Mouse (Mus musculus) CH12.LX (cell line): Measurements from ENCODE around the gene Tspear. TPM values are rescaled to one million over a fixed set of nuclear protein-coding genes. Genes with fewer than 3 reads are reported as not detected.
A peak's percentile ranks its signal among the peaks of the same experiment; 100 is the strongest.

Experiments used
- DNase-seq: peaks from one replicate; pipeline ENCODE4 v3.0.0-alpha.2; 2013; ENCODE audit errors: extremely low read depth
- H3K27ac ChIP-seq: 2 replicates; pipeline ENCODE4 v1.5.1; 2012; ENCODE audit warnings: low read depth, mild to moderate bottlenecking, control low read depth, moderate library complexity; ENCODE audit not compliant: insufficient read depth
- H3K27me3 ChIP-seq: replicated peaks from 2 replicates; pipeline ENCODE3; 2012; ENCODE audit warnings: inconsistent platforms
- H3K36me3 ChIP-seq, 2 experiments: replicated peaks in 1 of 2; 2 replicates each; pipeline versions ENCODE3 to v1.6.1; 2012; ENCODE audit warnings: inconsistent platforms in 1 of 2, low read length in 1 of 2, mild to moderate bottlenecking in 1 of 2, mixed read lengths in 1 of 2, moderate library complexity in 1 of 2; ENCODE audit not compliant: control insufficient read depth in 1 of 2, insufficient read depth in 1 of 2
- H3K4me1 ChIP-seq, 2 experiments: 2 replicates each; pipeline ENCODE4 v1.6.1; 2012; ENCODE audit warnings: inconsistent platforms in 1 of 2, moderate library complexity in 1 of 2; ENCODE audit not compliant: insufficient read depth in 2 of 2, control insufficient read depth in 1 of 2
- H3K4me2 ChIP-seq: 2 replicates; pipeline ENCODE4 v1.6.1; 2012; ENCODE audit warnings: low read depth, mild to moderate bottlenecking, control low read depth; ENCODE audit not compliant: poor library complexity, insufficient read depth, severe bottlenecking
- H3K4me3 ChIP-seq, 3 experiments: fragments of 150-350 bp in 1 of 3; sonication (generic) in 1 of 3; replicated peaks in 1 of 3; 2 replicates each; pipeline versions ENCODE3 to v1.5.1; 2011 to 2012; ENCODE audit warnings: low read depth in 2 of 3, low read length in 2 of 3, mild to moderate bottlenecking in 2 of 3, moderate library complexity in 2 of 3, control low read depth in 1 of 3, improper control_type of control experiment in 1 of 3, inconsistent platforms in 1 of 3, mixed read lengths in 1 of 3; ENCODE audit not compliant: poor library complexity in 1 of 3
- H3K79me2 ChIP-seq: replicated peaks from 2 replicates; pipeline ENCODE4 v1.6.1; 2012; ENCODE audit warnings: mild to moderate bottlenecking, moderate library complexity; ENCODE audit not compliant: control insufficient read depth, poor library complexity, insufficient read depth, severe bottlenecking; ENCODE audit errors: extremely low read depth
- H3K9ac ChIP-seq: 2 replicates; pipeline ENCODE4 v1.6.1; 2012; ENCODE audit warnings: low read depth, mild to moderate bottlenecking, control low read depth, moderate library complexity; ENCODE audit not compliant: insufficient read depth
- H3K9me3 ChIP-seq: replicated peaks from 2 replicates; pipeline ENCODE3; 2012; ENCODE audit warnings: low read length, inconsistent platforms, mixed read lengths
- BHLHE40 ChIP-seq: IDR thresholded peaks from 2 replicates; pipeline ENCODE4 v1.6.1; 2011; ENCODE audit warnings: mild to moderate bottlenecking, low read depth, low read length, improper control_type of control experiment
- CHD1 ChIP-seq: IDR thresholded peaks from 2 replicates; pipeline ENCODE4 v1.6.1; 2012; ENCODE audit warnings: low read depth, low read length, improper control_type of control experiment, inconsistent platforms
- CTCF ChIP-seq, 2 experiments: IDR thresholded peaks in 1 of 2; conservative IDR thresholded peaks in 1 of 2; 2 replicates each; pipeline ENCODE4 v1.5.1; 2011 to 2012; ENCODE audit warnings: low read depth in 2 of 2, low read length in 2 of 2, improper control_type of control experiment in 1 of 2, inconsistent platforms in 1 of 2, mild to moderate bottlenecking in 1 of 2, moderate library complexity in 1 of 2
- ELF1 ChIP-seq: IDR thresholded peaks from 2 replicates; pipeline ENCODE4 v1.6.1; 2014; ENCODE audit warnings: low read depth, mild to moderate bottlenecking, inconsistent platforms, low read length, improper control_type of control experiment
- GABPA ChIP-seq: IDR thresholded peaks from 2 replicates; pipeline ENCODE4 v1.6.1; 2012; ENCODE audit warnings: low read depth, low read length, improper control_type of control experiment, inconsistent platforms; ENCODE audit not compliant: insufficient replicate concordance
- HCFC1 ChIP-seq: IDR thresholded peaks from 2 replicates; pipeline ENCODE4 v1.6.1; 2012; ENCODE audit warnings: low read depth, mild to moderate bottlenecking, inconsistent platforms, low read length, improper control_type of control experiment
- IRF4 ChIP-seq: IDR thresholded peaks from 2 replicates; pipeline ENCODE4 v1.6.1; 2014; ENCODE audit warnings: low read depth, mild to moderate bottlenecking, inconsistent platforms, low read length, improper control_type of control experiment
- JUN ChIP-seq: IDR thresholded peaks from 2 replicates; pipeline ENCODE4 v1.6.1; 2011; ENCODE audit warnings: low read depth, mild to moderate bottlenecking, low read length, improper control_type of control experiment, moderate library complexity; ENCODE audit not compliant: insufficient read depth
- KAT2A ChIP-seq: IDR thresholded peaks from 2 replicates; pipeline ENCODE4 v1.6.1; 2012; ENCODE audit warnings: low read length, improper control_type of control experiment, inconsistent platforms; ENCODE audit not compliant: insufficient replicate concordance
- MAFK ChIP-seq: IDR thresholded peaks from 2 replicates; pipeline ENCODE4 v1.6.1; 2011; ENCODE audit warnings: low read length, improper control_type of control experiment; ENCODE audit not compliant: insufficient replicate concordance
- MAX ChIP-seq: IDR thresholded peaks from 2 replicates; pipeline ENCODE4 v1.6.1; 2011; ENCODE audit warnings: low read length, improper control_type of control experiment
- MAZ ChIP-seq: IDR thresholded peaks from 2 replicates; pipeline ENCODE4 v1.6.1; 2012; ENCODE audit warnings: low read depth, mild to moderate bottlenecking, inconsistent platforms, low read length, improper control_type of control experiment, moderate library complexity
- MEF2A ChIP-seq: IDR thresholded peaks from 2 replicates; pipeline ENCODE4 v1.6.1; 2014; ENCODE audit warnings: low read depth, mild to moderate bottlenecking, inconsistent platforms, low read length, improper control_type of control experiment, borderline replicate concordance
- NELFE ChIP-seq: IDR thresholded peaks from 2 replicates; pipeline ENCODE4 v1.6.1; 2011; ENCODE audit warnings: low read depth, low read length, improper control_type of control experiment
- NRF1 ChIP-seq: IDR thresholded peaks from 2 replicates; pipeline ENCODE4 v1.6.1; 2014; ENCODE audit warnings: low read depth, mild to moderate bottlenecking, inconsistent platforms, low read length, improper control_type of control experiment, moderate library complexity
- PAX5 ChIP-seq: IDR thresholded peaks from 2 replicates; pipeline ENCODE4 v1.6.1; 2012; ENCODE audit warnings: low read length, inconsistent platforms, mixed read lengths
- POLR2AphosphoS2 ChIP-seq: IDR thresholded peaks from 2 replicates; pipeline ENCODE4 v1.6.1; 2011; ENCODE audit warnings: low read depth, low read length, improper control_type of control experiment
- RAD21 ChIP-seq: IDR thresholded peaks from 2 replicates; pipeline ENCODE4 v1.6.1; 2011; ENCODE audit warnings: low read depth, mild to moderate bottlenecking, low read length, improper control_type of control experiment, moderate library complexity
- RCOR1 ChIP-seq: conservative IDR thresholded peaks from 2 replicates; pipeline ENCODE4 v1.6.1; 2012; ENCODE audit warnings: low read depth, mild to moderate bottlenecking, inconsistent platforms, low read length, improper control_type of control experiment
- SMC3 ChIP-seq: IDR thresholded peaks from 2 replicates; pipeline ENCODE4 v1.6.1; 2011; ENCODE audit warnings: low read depth, low read length, improper control_type of control experiment
- TBP ChIP-seq: conservative IDR thresholded peaks from 2 replicates; pipeline ENCODE4 v1.6.1; 2011; ENCODE audit warnings: low read depth, low read length, improper control_type of control experiment
- TCF12 ChIP-seq: IDR thresholded peaks from 2 replicates; pipeline ENCODE4 v1.6.1; 2014; ENCODE audit warnings: low read depth, mild to moderate bottlenecking, inconsistent platforms, low read length, improper control_type of control experiment
- UBTF ChIP-seq: IDR thresholded peaks from 2 replicates; pipeline ENCODE4 v1.6.1; 2012; ENCODE audit warnings: low read depth, mild to moderate bottlenecking, inconsistent platforms, low read length, improper control_type of control experiment, moderate library complexity
- ZC3H11A ChIP-seq: IDR thresholded peaks from 2 replicates; pipeline ENCODE4 v1.6.1; 2012; ENCODE audit warnings: low read depth, mild to moderate bottlenecking, inconsistent platforms, low read length, improper control_type of control experiment
- ZMIZ1 ChIP-seq: IDR thresholded peaks from 2 replicates; pipeline ENCODE4 v1.6.1; 2012; ENCODE audit warnings: low read depth, mild to moderate bottlenecking, inconsistent platforms, low read length, improper control_type of control experiment
- dilution Hi-C: fragments of 300-500 bp; cut with MboI; formaldehyde crosslinking; loops from 2 replicates; pipeline ENCODE4 v1.14.3; 2020; ENCODE audit warnings: low sequenced_read_pairs; ENCODE audit not compliant: extremely low pct_unique_long_range_greater_than_20kb, extremely low pct_ligation_motif_present
- in situ Hi-C: fragments of 300-500 bp; cut with MboI; formaldehyde crosslinking; loops from 3 replicates; pipeline ENCODE4 v1.14.3; 2019; ENCODE audit warnings: low sequenced_read_pairs, low pct_ligation_motif_present, low pct_unique_long_range_greater_than_20kb, mixed read lengths
- polyA plus RNA-seq: library from polyadenylated mRNA; unstranded; fragments of >175 nt; gene quantifications from 2 replicates; pipeline ENCODE4 v1.2.1, GENCODE M21; 2012; ENCODE audit warnings: low read depth; ENCODE audit not compliant: insufficient read length
- total RNA-seq, 2 experiments: library from RNA; depleted of rRNA; stranded (reverse); fragments of 300-350 nt in 1 of 2; fragments of >200 nt in 1 of 2; gene quantifications; 2 replicates each; pipeline ENCODE4 v1.2.3; 2012 to 2014

The Tspear gene
- total and polyA plus RNA-seq, 3 experiments, result 0.09 to 0.42 TPM; not detected in 1

- Histone ChIP-seq H3K4me1 (peaks cover 5 to 6% of the 10 kb centered on the region in 2 experiments), H3K27ac (no peak overlapping the region), H3K36me3 (no peaks in the 10 kb centered on the region), H3K4me3 (peak overlapping the region in 1 of 3 experiments; percentile 16), H3K79me2 (no peaks in the 10 kb centered on the region), H3K4me2 (0 out of 2 replicates have a peak overlapping the region, but pooled peaks have one; percentile 4), H3K9me3 (peaks cover 5% of the 10 kb centered on the region), H3K9ac (no peak overlapping the region), H3K27me3 (peaks cover 67% of the 10 kb centered on the region)
- in situ Hi-C loops (no loop called here), dilution Hi-C loops (no loop called here)
- DNase-seq, result no peak
- no peak for TF ChIP-seq BHLHE40
- no peak for TF ChIP-seq POLR2AphosphoS2
- TF ChIP-seq CHD1, result no peak
- TF ChIP-seq MAFK, result no peak
- no peak for TF ChIP-seq HCFC1
- no peak for TF ChIP-seq GABPA
- TF ChIP-seq MAZ, result no peak
- no peak for TF ChIP-seq NRF1
- no peak for TF ChIP-seq SMC3
- TF ChIP-seq TBP, result no peak
- TF ChIP-seq UBTF, result no peak
Observed at GRCm38 (mm10) chr10:77864762-77865143, 178.4 kb downstream of the Tspear start.

DNA sequence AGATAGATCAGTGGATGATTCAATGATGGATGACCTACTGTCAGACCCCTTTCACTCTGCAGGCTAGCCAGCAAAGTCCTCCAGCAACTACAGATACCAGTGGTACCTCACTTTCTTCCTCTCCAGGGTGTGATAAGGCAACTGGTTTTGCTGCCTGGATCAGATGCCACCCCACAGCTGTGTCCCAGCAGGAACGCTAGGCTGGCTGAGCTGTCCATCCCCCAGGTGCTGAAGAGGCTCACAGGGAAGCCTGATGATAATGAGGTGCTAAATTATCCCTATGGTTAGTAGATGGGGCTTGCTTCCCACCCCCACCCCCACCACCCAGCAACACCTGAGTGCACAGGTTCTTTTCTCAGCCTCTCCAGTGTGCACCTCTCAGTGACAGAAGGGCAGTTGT, 181.2 kb downstream of the Tspear start:
- TF ChIP-seq RCOR1, result no peak
- no peak for TF ChIP-seq CHD1
- no peak for TF ChIP-seq MEF2A
- no peak for TF ChIP-seq JUN
- no peak for TF ChIP-seq ZC3H11A
- TF ChIP-seq TCF12, result no peak
- TF ChIP-seq UBTF, result no peak
- TF ChIP-seq RAD21, result no peak
- TF ChIP-seq CTCF (conservative IDR thresholded peaks at IDR 0.05 in 1 of 2, IDR thresholded peaks at IDR 0.05 in 1 of 2; ENCODE audit: low read depth in 2 of 2, low read length in 2 of 2), result no peak
- no peak for TF ChIP-seq IRF4
- no peak for TF ChIP-seq NELFE
- TF ChIP-seq KAT2A, result no peak
- no peak for TF ChIP-seq ZMIZ1
- no peak for TF ChIP-seq MAX
- no peak for TF ChIP-seq PAX5
- TF ChIP-seq HCFC1, result no peak
- TF ChIP-seq ELF1, result no peak
- no peak for TF ChIP-seq TBP
- no peak for DNase-seq
- in situ Hi-C loops, result no loop called here
- peaks cover 5 to 6% of the 10 kb centered on the region in 2 experiments for H3K4me1 ChIP-seq
- peaks cover 5% of the 10 kb centered on the region for H3K9me3 ChIP-seq
- H3K4me2 ChIP-seq, result no peak overlapping the region
- H3K9ac ChIP-seq, result no peak overlapping the region
- no peaks in the 10 kb centered on the region for H3K79me2 ChIP-seq
- H3K36me3 ChIP-seq, result no peaks in the 10 kb centered on the region
- H3K27ac ChIP-seq, result no peak overlapping the region
- dilution Hi-C loops, result no loop called here
- H3K27me3 ChIP-seq, result peaks cover 54% of the 10 kb centered on the region
- no peak overlapping the region for H3K4me3 ChIP-seq
